Mouse (Mus musculus): ENCODE data around the gene Cntn2. TPM values are rescaled to one million over a fixed set of nuclear protein-coding genes. Genes with fewer than 3 reads are reported as not detected.

Cntn2 gene
- polyA plus RNA-seq, 1 experiment: not detected

GRCm38 (mm10) chr1:132567336-132568125 lies 24.5 kb upstream of the Cntn2 start:
- H3K4me1 ChIP-seq (ENCODE audit: control insufficient read depth, insufficient read depth, insufficient read length, low read length): no peaks in the 10 kb centered on the region
- H3K4me3 ChIP-seq (ENCODE audit: insufficient read depth, low read depth, low read length): no peak overlapping the region
- no peak overlapping the region for H3K27ac ChIP-seq (replicated peaks; ENCODE audit: low read depth, low read length)

- Histone ChIP-seq H3K27ac (replicated peaks; ENCODE audit: low read depth, low read length) (no peak overlapping the region), H3K4me1 (ENCODE audit: control insufficient read depth, insufficient read depth, insufficient read length, low read length) (no peaks in the 10 kb centered on the region), H3K4me3 (ENCODE audit: insufficient read depth, low read depth, low read length) (no peak overlapping the region)
These were observed 22.7 kb upstream of the Cntn2 start for GRCm38 (mm10) chr1:132565766-132566165.

- Histone ChIP-seq H3K27ac (replicated peaks; ENCODE audit: low read depth, low read length) (no peak overlapping the region), H3K4me3 (ENCODE audit: insufficient read depth, low read depth, low read length) (no peak overlapping the region), H3K4me1 (ENCODE audit: control insufficient read depth, insufficient read depth, insufficient read length, low read length) (no peaks in the 10 kb centered on the region)
These were observed 21.9 kb upstream of the Cntn2 start for GRCm38 (mm10) chr1:132564946-132565345.

GRCm38 (mm10) chr1:132562337-132562795 lies 19.3 kb upstream of the Cntn2 start:
- Histone ChIP-seq H3K4me1 (ENCODE audit: control insufficient read depth, insufficient read depth, insufficient read length, low read length) (no peaks in the 10 kb centered on the region), H3K27ac (replicated peaks; ENCODE audit: low read depth, low read length) (no peak overlapping the region), H3K4me3 (ENCODE audit: insufficient read depth, low read depth, low read length) (no peak overlapping the region)

- no peak overlapping the region for H3K27ac ChIP-seq (replicated peaks; ENCODE audit: low read depth, low read length)
- H3K4me3 ChIP-seq (ENCODE audit: insufficient read depth, low read depth, low read length): no peak overlapping the region
- no peaks in the 10 kb centered on the region for H3K4me1 ChIP-seq (ENCODE audit: control insufficient read depth, insufficient read depth, insufficient read length, low read length)
These were observed 18.0 kb upstream of the Cntn2 start for GRCm38 (mm10) chr1:132560907-132561700.

GRCm38 (mm10) chr1:132559045-132559444 lies 16.0 kb upstream of the Cntn2 start:
- Histone ChIP-seq H3K27ac (replicated peaks; ENCODE audit: low read depth, low read length) (no peak overlapping the region), H3K4me1 (ENCODE audit: control insufficient read depth, insufficient read depth, insufficient read length, low read length) (no peaks in the 10 kb centered on the region), H3K4me3 (ENCODE audit: insufficient read depth, low read depth, low read length) (no peak overlapping the region)

GRCm38 (mm10) chr1:132557901-132558631 lies 15.0 kb upstream of the Cntn2 start:
- Histone ChIP-seq H3K4me3 (ENCODE audit: insufficient read depth, low read depth, low read length) (no peak overlapping the region), H3K27ac (replicated peaks; ENCODE audit: low read depth, low read length) (no peak overlapping the region), H3K4me1 (ENCODE audit: control insufficient read depth, insufficient read depth, insufficient read length, low read length) (no peaks in the 10 kb centered on the region)

GRCm38 (mm10) chr1:132543789-132544188 lies 733 bp upstream of the Cntn2 start:
- no peaks in the 10 kb centered on the region for H3K4me1 ChIP-seq (ENCODE audit: control insufficient read depth, insufficient read depth, insufficient read length, low read length)
- H3K27ac ChIP-seq (replicated peaks; ENCODE audit: low read depth, low read length): no peak overlapping the region
- no peak overlapping the region for H3K4me3 ChIP-seq (ENCODE audit: insufficient read depth, low read depth, low read length)

GRCm38 (mm10) chr1:132541824-132542599 lies 1.0 kb downstream of the Cntn2 start:
- Histone ChIP-seq H3K27ac (replicated peaks; ENCODE audit: low read depth, low read length) (no peak overlapping the region), H3K4me3 (ENCODE audit: insufficient read depth, low read depth, low read length) (no peak overlapping the region), H3K4me1 (ENCODE audit: control insufficient read depth, insufficient read depth, insufficient read length, low read length) (no peaks in the 10 kb centered on the region)

GRCm38 (mm10) chr1:132541171-132541823 lies 1.8 kb downstream of the Cntn2 start:
- H3K27ac ChIP-seq (replicated peaks; ENCODE audit: low read depth, low read length): no peak overlapping the region

GRCm38 (mm10) chr1:132540701-132541100 lies 2.4 kb downstream of the Cntn2 start:
- Histone ChIP-seq H3K27ac (replicated peaks; ENCODE audit: low read depth, low read length) (no peak overlapping the region), H3K4me3 (ENCODE audit: insufficient read depth, low read depth, low read length) (no peak overlapping the region), H3K4me1 (ENCODE audit: control insufficient read depth, insufficient read depth, insufficient read length, low read length) (no peaks in the 10 kb centered on the region)

More at GRCm38 (mm10) chr1:132541171-132541823, 1.8 kb downstream of the Cntn2 start:
- H3K4me3 ChIP-seq (ENCODE audit: insufficient read depth, low read depth, low read length): no peak overlapping the region
- no peaks in the 10 kb centered on the region for H3K4me1 ChIP-seq (ENCODE audit: control insufficient read depth, insufficient read depth, insufficient read length, low read length)

GRCm38 (mm10) chr1:132537736-132538135 lies 5.3 kb downstream of the Cntn2 start:
- H3K27ac ChIP-seq (replicated peaks; ENCODE audit: low read depth, low read length): no peak overlapping the region
- H3K4me1 ChIP-seq (ENCODE audit: control insufficient read depth, insufficient read depth, insufficient read length, low read length): no peaks in the 10 kb centered on the region
- H3K4me3 ChIP-seq (ENCODE audit: insufficient read depth, low read depth, low read length): no peak overlapping the region

GRCm38 (mm10) chr1:132536416-132536815 lies 6.6 kb downstream of the Cntn2 start:
- no peak overlapping the region for H3K4me3 ChIP-seq (ENCODE audit: insufficient read depth, low read depth, low read length)
- no peaks in the 10 kb centered on the region for H3K4me1 ChIP-seq (ENCODE audit: control insufficient read depth, insufficient read depth, insufficient read length, low read length)
- no peak overlapping the region for H3K27ac ChIP-seq (replicated peaks; ENCODE audit: low read depth, low read length)

GRCm38 (mm10) chr1:132535541-132535940 lies 7.5 kb downstream of the Cntn2 start:
- Histone ChIP-seq H3K4me3 (ENCODE audit: insufficient read depth, low read depth, low read length) (no peak overlapping the region), H3K27ac (replicated peaks; ENCODE audit: low read depth, low read length) (no peak overlapping the region), H3K4me1 (ENCODE audit: control insufficient read depth, insufficient read depth, insufficient read length, low read length) (no peaks in the 10 kb centered on the region)

Measured in brown adipose tissue, adult 24 weeks (tissue).